Mouse (Mus musculus) c-Kit-positive CD71-positive TER-119-negative erythroid progenitor cells, embryonic 14.5 days (primary cell): ENCODE measurements around the gene Cuta.

Source experiments
- DNase-seq: peaks from one replicate; pipeline ENCODE4 v3.0.0-alpha.2; 2013; ENCODE audit warnings: low read depth

The Cuta gene

GRCm38 (mm10) chr17:26887926-26888325, 51.4 kb downstream of the Cuta start:
- DNase-seq = no peak

GRCm38 (mm10) chr17:26886047-26886749, 53.2 kb downstream of the Cuta start:
- peak; percentile 72 for DNase-seq

GRCm38 (mm10) chr17:26884995-26885926, 54.1 kb downstream of the Cuta start:
- DNase-seq = peak; percentile 92
